Mouse (Mus musculus) small intestine, adult 10 weeks (tissue): ENCODE results near the gene Olfr1255. TPM values are rescaled to one million over a fixed set of nuclear protein-coding genes. Genes with fewer than 3 reads are reported as not detected.

ENCODE experiments used
- polyA plus RNA-seq: library from polyadenylated mRNA; stranded (reverse); fragments of 350-450 nt; fragmentation: Illumina TruSeq; extraction: RNeasy Lipid Tissue Mini Kit (QIAGEN cat#74804); gene quantifications from one replicate; pipeline ENCODE4 v1.2.3, GENCODE M21; 2014; ENCODE audit warnings: low replicate concordance

Olfr1255 gene
- polyA plus RNA-seq, result not detected

GRCm38 (mm10) chr2:89811751-89812150 lies at the start of gene Olfr1255:
Gene Olfr1255 (plus strand): TSS chr2:89812051.

GRCm38 (mm10) chr2:89793519-89793918 lies 18.3 kb upstream of the Olfr1255 start, which contains the start of gene Olfr1254:
Gene Olfr1254 (minus strand): TSS chr2:89793619.

GRCm38 (mm10) chr2:89841455-89841854 lies 29.6 kb downstream of the Olfr1255 start, which contains the start of gene Olfr1256:
Gene Olfr1256 (minus strand): TSS chr2:89841555.

GRCm38 (mm10) chr2:89848105-89848504 lies 36.3 kb downstream of the Olfr1255 start, which contains the start of gene Olfr48:
Gene Olfr48 (minus strand): TSS chr2:89848205.

Other genes with a start within 250 kb of the Olfr1255 start
- not detected for gene Olfr1245, start 233.6 kb upstream of the Olfr1255 start, polyA plus RNA-seq
- not detected for gene Olfr1246, start 218.9 kb upstream of the Olfr1255 start, polyA plus RNA-seq
- gene Olfr1247, start 197.9 kb upstream of the Olfr1255 start, polyA plus RNA-seq, result not detected
- gene Olfr1248, start 193.8 kb upstream of the Olfr1255 start, polyA plus RNA-seq, result not detected
- not detected for gene Olfr1249, start 177.1 kb upstream of the Olfr1255 start, polyA plus RNA-seq
- gene Olfr1250, start 150.6 kb upstream of the Olfr1255 start, polyA plus RNA-seq, result not detected
- not detected for gene Olfr1251, start 140.1 kb upstream of the Olfr1255 start, polyA plus RNA-seq
- not detected for gene Olfr1252, start 87.0 kb upstream of the Olfr1255 start, polyA plus RNA-seq
- gene Olfr1253, start 55.0 kb upstream of the Olfr1255 start, polyA plus RNA-seq, result not detected
- gene Olfr1254, start 18.4 kb upstream of the Olfr1255 start, polyA plus RNA-seq, result not detected
- gene Olfr1256, start 29.5 kb downstream of the Olfr1255 start, polyA plus RNA-seq, result not detected
- not detected for gene Olfr48, start 36.2 kb downstream of the Olfr1255 start, polyA plus RNA-seq
- gene Olfr1257, start 66.4 kb downstream of the Olfr1255 start, polyA plus RNA-seq, result not detected
- gene Olfr1258, start 115.3 kb downstream of the Olfr1255 start, polyA plus RNA-seq, result not detected
- not detected for gene Olfr1259, start 136.6 kb downstream of the Olfr1255 start, polyA plus RNA-seq
- not detected for gene Olfr1260, start 162.3 kb downstream of the Olfr1255 start, polyA plus RNA-seq
- not detected for gene Olfr1261, start 179.2 kb downstream of the Olfr1255 start, polyA plus RNA-seq
- not detected for gene Olfr1262, start 188.1 kb downstream of the Olfr1255 start, polyA plus RNA-seq
- not detected for gene Olfr1263, start 200.1 kb downstream of the Olfr1255 start, polyA plus RNA-seq
- gene Olfr1264, start 213.5 kb downstream of the Olfr1255 start, polyA plus RNA-seq, result not detected
- not detected for gene Olfr1265, start 223.3 kb downstream of the Olfr1255 start, polyA plus RNA-seq